Mouse (Mus musculus): ENCODE data around the gene Nrip2.

The Nrip2 gene

GRCm38 (mm10) chr6:128436356-128437005 lies 37.4 kb downstream of the Nrip2 start:
- in situ Hi-C loops (cut with MboI, MseI): loop anchor here (10.0 kb wide), 2 partner anchors 788 to 982 kb away; no protein-coding TSS in a partner anchor

GRCm38 (mm10) chr6:128437288-128437687 lies 38.2 kb downstream of the Nrip2 start:
- in situ Hi-C loops (cut with MboI, MseI): loop anchor here (10.0 kb wide), 2 partner anchors 788 to 982 kb away; no protein-coding TSS in a partner anchor

- in situ Hi-C loops (cut with MboI, MseI): loop anchor here (10.0 kb wide), 2 partner anchors 787 to 983 kb away; no protein-coding TSS in a partner anchor
Measured at GRCm38 (mm10) chr6:128437731-128438316, 38.7 kb downstream of the Nrip2 start.

- in situ Hi-C loops (cut with MboI, MseI): loop anchor here (10.0 kb wide), 2 partner anchors 786 to 984 kb away; no protein-coding TSS in a partner anchor
Measured at GRCm38 (mm10) chr6:128438317-128438870, 39.3 kb downstream of the Nrip2 start, which contains the start of gene Fkbp4. Fkbp4 (minus strand) TSS chr6:128438677.

GRCm38 (mm10) chr6:128438871-128439341 lies 39.8 kb downstream of the Nrip2 start:
- in situ Hi-C loops (cut with MboI, MseI): loop anchor here (10.0 kb wide), 2 partner anchors 786 to 984 kb away; no protein-coding TSS in a partner anchor

- in situ Hi-C loops (cut with MboI, MseI): no loop called here
Measured at GRCm38 (mm10) chr6:128440238-128440637, 41.1 kb downstream of the Nrip2 start.

GRCm38 (mm10) chr6:128445761-128446535 lies 46.9 kb downstream of the Nrip2 start:
- in situ Hi-C loops (cut with MboI, MseI): no loop called here

GRCm38 (mm10) chr6:128447063-128447462 lies 48.0 kb downstream of the Nrip2 start:
- in situ Hi-C loops (cut with MboI, MseI): no loop called here

- in situ Hi-C loops (cut with MboI, MseI): no loop called here
Measured at GRCm38 (mm10) chr6:128455835-128456605, 56.9 kb downstream of the Nrip2 start.

GRCm38 (mm10) chr6:128457186-128457585 lies 58.1 kb downstream of the Nrip2 start:
- in situ Hi-C loops (cut with MboI, MseI): no loop called here

GRCm38 (mm10) chr6:128460321-128460720 lies 61.2 kb downstream of the Nrip2 start:
- in situ Hi-C loops (cut with MboI, MseI): no loop called here

GRCm38 (mm10) chr6:128460729-128461503 lies 61.8 kb downstream of the Nrip2 start:
- in situ Hi-C loops (cut with MboI, MseI): no loop called here

GRCm38 (mm10) chr6:128461606-128462005 lies 62.5 kb downstream of the Nrip2 start:
- in situ Hi-C loops (cut with MboI, MseI): no loop called here

GRCm38 (mm10) chr6:128464996-128465395 lies 65.9 kb downstream of the Nrip2 start:
- in situ Hi-C loops (cut with MboI, MseI): no loop called here
